Mouse (Mus musculus) CH12.LX (cell line): ENCODE data around the gene Arhgef17.

Experiments used
- CTCF ChIP-seq, 2 experiments: IDR thresholded peaks in 1 of 2; conservative IDR thresholded peaks in 1 of 2; 2 replicates each; pipeline ENCODE4 v1.5.1; 2011 to 2012; ENCODE audit warnings: low read depth in 2 of 2, low read length in 2 of 2, improper control_type of control experiment in 1 of 2, inconsistent platforms in 1 of 2, mild to moderate bottlenecking in 1 of 2, moderate library complexity in 1 of 2
- E2F4 ChIP-seq: IDR thresholded peaks from 2 replicates; pipeline ENCODE4 v1.6.1; 2011; ENCODE audit warnings: low read depth, low read length, improper control_type of control experiment; ENCODE audit not compliant: insufficient replicate concordance
- EP300 ChIP-seq: IDR thresholded peaks from 2 replicates; pipeline ENCODE4 v1.6.1; 2011; ENCODE audit warnings: low read length, improper control_type of control experiment
- HCFC1 ChIP-seq: IDR thresholded peaks from 2 replicates; pipeline ENCODE4 v1.6.1; 2012; ENCODE audit warnings: low read depth, mild to moderate bottlenecking, inconsistent platforms, low read length, improper control_type of control experiment
- NELFE ChIP-seq: IDR thresholded peaks from 2 replicates; pipeline ENCODE4 v1.6.1; 2011; ENCODE audit warnings: low read depth, low read length, improper control_type of control experiment
- POLR2A ChIP-seq: IDR thresholded peaks from 2 replicates; pipeline ENCODE4 v1.6.1; 2011; ENCODE audit warnings: low read depth, mild to moderate bottlenecking, improper control_type of control experiment, low read length
- POLR2AphosphoS2 ChIP-seq: IDR thresholded peaks from 2 replicates; pipeline ENCODE4 v1.6.1; 2011; ENCODE audit warnings: low read depth, low read length, improper control_type of control experiment

DNA sequence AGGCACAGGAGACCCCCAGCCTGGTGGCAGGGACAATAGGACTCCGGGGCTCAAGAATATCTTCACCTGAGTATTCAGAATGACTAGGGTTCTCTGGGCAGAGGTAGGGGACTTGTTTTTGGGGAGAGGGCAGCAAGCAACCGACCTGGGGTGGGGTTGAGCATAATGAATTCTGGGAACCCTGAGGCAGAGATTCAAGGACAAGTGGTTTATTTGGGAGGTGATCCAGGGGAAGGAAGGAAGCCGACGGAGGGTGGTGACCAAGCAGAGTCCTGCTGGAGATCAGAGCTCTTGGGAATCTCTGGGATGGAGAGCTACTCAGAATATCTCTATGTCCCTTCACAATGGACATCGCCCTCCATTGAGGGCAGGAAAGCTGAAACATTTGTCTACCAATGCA is 46.3 kb upstream of the Arhgef17 start:
- TF ChIP-seq POLR2A (no peak), CTCF (conservative IDR thresholded peaks at IDR 0.05 in 1 of 2, IDR thresholded peaks at IDR 0.05 in 1 of 2; ENCODE audit: low read depth in 2 of 2, low read length in 2 of 2) (no peak), NELFE (no peak), HCFC1 (no peak), E2F4 (no peak), POLR2AphosphoS2 (no peak), EP300 (no peak)
